Comparison of ENCODE assay signal across 17 mouse cellular contexts in the genomic region with DNA sequence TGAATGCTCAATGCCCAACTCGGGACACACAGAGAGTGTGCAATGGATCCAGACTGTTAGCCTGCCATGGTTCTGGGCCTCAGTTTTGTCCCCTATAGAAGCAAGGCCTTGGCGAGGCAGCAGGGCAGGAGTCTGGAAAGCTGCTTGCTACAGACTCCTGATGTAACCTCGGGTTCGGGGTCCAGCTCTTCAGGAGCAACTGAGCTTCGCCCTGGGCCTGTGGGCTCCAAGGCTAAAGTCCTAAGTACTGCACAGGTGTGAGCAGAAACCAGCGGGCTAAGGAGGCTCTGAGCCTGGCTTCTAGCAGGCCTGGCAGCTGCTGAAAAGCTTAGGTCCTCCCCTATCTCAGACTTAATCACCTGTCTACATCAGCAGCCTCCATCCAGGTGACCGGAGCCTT.
DNase-seq lines count a peak whose midpoint lies in the region; ATAC-seq and TF ChIP-seq lines count a peak whose summit lies in the region.
"Had no signal": no experiment of that assay in that cellular context is flagged by ENCODE, and none has a peak within 500 bp of the region (broad histone marks: within the 10 kb centered on the region; RNA-seq: fewer than 3 reads in every experiment).

No protein-coding gene starts in this region.

- peak; percentile 6 for DNase-seq in gastrocnemius, adult 2 months
- no peak for DNase-seq in gastrocnemius, postnatal 14 days
- DNase-seq in midbrain, postnatal 0 days (ENCODE audit: low spot score): no peak
- no peak for DNase-seq in T-cell, adult 2 months (ENCODE audit: low spot score)
- DNase-seq: cerebellum, adult 11 months; lung, adult 18-20 months; midbrain, embryonic 14.5 days; right cerebral cortex, postnatal 14 days had no signal

- intact Hi-C loops in gastrocnemius, adult 2 months (cut with DNase I): no loop called here
- intact Hi-C loops in gastrocnemius, postnatal 14 days (cut with DNase I; ENCODE audit: low total_unique reads): no loop called here

- TF ChIP-seq CTCF in gastrocnemius, adult 2 months (IDR thresholded peaks at IDR 0.05): no peak
- TF ChIP-seq CTCF in midbrain, postnatal 0 days (IDR thresholded peaks at IDR 0.05): no peak

- H3K4me1 ChIP-seq in intestine, embryonic 16.5 days (ENCODE audit: control insufficient read depth, insufficient read depth, low read length): peaks cover 18% of the 10 kb centered on the region
- peaks cover 12% of the 10 kb centered on the region for H3K4me1 ChIP-seq in intestine, embryonic 15.5 days (replicated peaks)
- 0 out of 2 replicates have a peak, but pooled peaks cover 4% of the 10 kb centered on the region for H3K4me1 ChIP-seq in midbrain, postnatal 0 days (ENCODE audit: insufficient read depth, low read length)
- H3K4me1 ChIP-seq in midbrain, embryonic 13.5 days (replicated peaks): peaks cover 5% of the 10 kb centered on the region
- peaks cover 13% of the 10 kb centered on the region for H3K4me1 ChIP-seq in stomach, embryonic 16.5 days (ENCODE audit: control insufficient read depth, insufficient read depth, low read length)

- peak; percentile 38; the same call in 1 of the 2 replicates for ATAC-seq in intestine, embryonic 16.5 days
- ATAC-seq in intestine, embryonic 15.5 days: no peak
- ATAC-seq in midbrain, postnatal 0 days (ENCODE audit: low FRiP score): no peak
- ATAC-seq in midbrain, embryonic 13.5 days: no peak
- ATAC-seq in stomach, embryonic 16.5 days (ENCODE audit: insufficient read depth, low FRiP score): no peak
- ATAC-seq: Patski had no signal

- no peaks in the 10 kb centered on the region for H3K36me3 ChIP-seq in intestine, embryonic 16.5 days (ENCODE audit: control insufficient read depth, insufficient read depth, low read length)
- no peaks in the 10 kb centered on the region for H3K36me3 ChIP-seq in intestine, embryonic 15.5 days
- H3K36me3 ChIP-seq in midbrain, postnatal 0 days (ENCODE audit: insufficient read depth, low read length): peaks cover 11% of the 10 kb centered on the region
- peaks cover 15% of the 10 kb centered on the region for H3K36me3 ChIP-seq in midbrain, embryonic 13.5 days
- H3K36me3 ChIP-seq in stomach, embryonic 16.5 days (ENCODE audit: control insufficient read depth, insufficient read depth, low read length): no peaks in the 10 kb centered on the region
- H3K36me3 ChIP-seq: limb, embryonic 12.5 days had no signal

- H3K9ac ChIP-seq in intestine, embryonic 16.5 days (ENCODE audit: low read depth, low read length): no peak overlapping the region
- H3K9ac ChIP-seq in intestine, embryonic 15.5 days: no peak overlapping the region
- 0 out of 2 replicates have a peak overlapping the region, but pooled peaks have one; percentile 13 for H3K9ac ChIP-seq in midbrain, postnatal 0 days (replicated peaks; ENCODE audit: low read length, poor library complexity, severe bottlenecking)
- no peak overlapping the region; the same call in 1 of the 2 replicates for H3K9ac ChIP-seq in midbrain, embryonic 13.5 days (replicated peaks)
- H3K9ac ChIP-seq in stomach, embryonic 16.5 days (ENCODE audit: low read length): peak overlapping the region; percentile 38; the same call in 1 of the 2 replicates
- H3K9ac ChIP-seq: embryonic facial prominence, embryonic 12.5 days; hindbrain, embryonic 14.5 days; limb, embryonic 12.5 days had no signal

- no peaks in the 10 kb centered on the region for H3K9me3 ChIP-seq in intestine, embryonic 16.5 days (ENCODE audit: control insufficient read depth, low read length)
- H3K9me3 ChIP-seq in intestine, embryonic 15.5 days: no peaks in the 10 kb centered on the region
- H3K9me3 ChIP-seq in midbrain, postnatal 0 days (ENCODE audit: low read length): no peaks in the 10 kb centered on the region
- H3K9me3 ChIP-seq in midbrain, embryonic 13.5 days: no peaks in the 10 kb centered on the region
- H3K9me3 ChIP-seq in stomach, embryonic 16.5 days (replicated peaks; ENCODE audit: control insufficient read depth, low read length): no peaks in the 10 kb centered on the region
- H3K9me3 ChIP-seq: embryonic facial prominence, embryonic 12.5 days; limb, embryonic 12.5 days had no signal

- 80% methylated on average over 7 of the region's 7 CpGs for WGBS in intestine, embryonic 16.5 days
- WGBS in intestine, embryonic 15.5 days: 81% methylated on average over 7 of the region's 7 CpGs
- 88% methylated on average over 7 of the region's 7 CpGs for WGBS in midbrain, postnatal 0 days
- 84% methylated on average over 7 of the region's 7 CpGs for WGBS in midbrain, embryonic 13.5 days
- 83% methylated on average over 7 of the region's 7 CpGs for WGBS in stomach, embryonic 16.5 days

- no peaks in the 10 kb centered on the region for H3K27me3 ChIP-seq in intestine, embryonic 16.5 days (replicated peaks; ENCODE audit: control insufficient read depth, insufficient read depth, low read length)
- H3K27me3 ChIP-seq in intestine, embryonic 15.5 days (replicated peaks): no peaks in the 10 kb centered on the region
- no peaks in the 10 kb centered on the region for H3K27me3 ChIP-seq in midbrain, postnatal 0 days (ENCODE audit: insufficient read depth, low read length)
- H3K27me3 ChIP-seq in midbrain, embryonic 13.5 days: no peaks in the 10 kb centered on the region
- H3K27me3 ChIP-seq in stomach, embryonic 16.5 days (ENCODE audit: control insufficient read depth, insufficient read depth, low read length): no peaks in the 10 kb centered on the region
- H3K27me3 ChIP-seq: embryonic facial prominence, embryonic 12.5 days; limb, embryonic 12.5 days had no signal

- no peak overlapping the region for H3K4me2 ChIP-seq in intestine, embryonic 16.5 days (ENCODE audit: low read depth, low read length)
- no peak overlapping the region for H3K4me2 ChIP-seq in intestine, embryonic 15.5 days (replicated peaks)
- no peak overlapping the region for H3K4me2 ChIP-seq in midbrain, postnatal 0 days (ENCODE audit: low read depth, low read length, poor library complexity, severe bottlenecking)
- H3K4me2 ChIP-seq in midbrain, embryonic 13.5 days (replicated peaks): no peak overlapping the region
- no peak overlapping the region for H3K4me2 ChIP-seq in stomach, embryonic 16.5 days (ENCODE audit: low read depth, low read length)
- H3K4me2 ChIP-seq: embryonic facial prominence, embryonic 12.5 days; hindbrain, embryonic 14.5 days; limb, embryonic 12.5 days had no signal

- H3K4me3 ChIP-seq in gastrocnemius, adult 2 months: no peak overlapping the region
- no peak overlapping the region for H3K4me3 ChIP-seq in intestine, embryonic 16.5 days (ENCODE audit: low read length)
- no peak overlapping the region for H3K4me3 ChIP-seq in intestine, embryonic 15.5 days (replicated peaks)
- no peak overlapping the region for H3K4me3 ChIP-seq in midbrain, postnatal 0 days (ENCODE audit: low read depth, low read length)
- no peak overlapping the region for H3K4me3 ChIP-seq in midbrain, embryonic 13.5 days (replicated peaks)
- H3K4me3 ChIP-seq in stomach, embryonic 16.5 days (replicated peaks; ENCODE audit: low read length): no peak overlapping the region
- H3K4me3 ChIP-seq: embryonic facial prominence, embryonic 12.5 days; limb, embryonic 12.5 days had no signal

- H3K27ac ChIP-seq in gastrocnemius, adult 2 months: no peak overlapping the region
- no peak overlapping the region for H3K27ac ChIP-seq in intestine, embryonic 16.5 days (ENCODE audit: low read length)
- no peak overlapping the region for H3K27ac ChIP-seq in intestine, embryonic 15.5 days
- no peak overlapping the region for H3K27ac ChIP-seq in midbrain, postnatal 0 days (ENCODE audit: low read depth, low read length)
- H3K27ac ChIP-seq in midbrain, embryonic 13.5 days: no peak overlapping the region
- H3K27ac ChIP-seq in stomach, embryonic 16.5 days (ENCODE audit: low read length): no peak overlapping the region
- H3K27ac ChIP-seq: embryonic facial prominence, embryonic 12.5 days; hindbrain, embryonic 14.5 days; limb, embryonic 12.5 days; macrophage had no signal

Comparison
In these comparisons a context has a peak if more than half of its experiments do, and no peak if none do; other contexts are left out.
1. H3K9ac ChIP-seq: peak in midbrain, postnatal 0 days (single experiment) and stomach, embryonic 16.5 days (single experiment); none in intestine, embryonic 16.5 days (single experiment), intestine, embryonic 15.5 days (single experiment) and midbrain, embryonic 13.5 days (single experiment).